12 mouse cellular contexts compared by ENCODE assay signal in genomic region chr1:168376330-168376729, GRCm38 (mm10). TPM values are rescaled to one million over a fixed set of nuclear protein-coding genes. Genes with fewer than 3 reads are reported as not detected.
DNase-seq lines count a peak whose midpoint lies in the region; ATAC-seq and TF ChIP-seq lines count a peak whose summit lies in the region.
"Had no signal": no experiment of that assay in that cellular context is flagged by ENCODE, and none has a peak within 500 bp of the region (broad histone marks: within the 10 kb centered on the region; RNA-seq: fewer than 3 reads in every experiment).

No protein-coding gene starts in this region.

- H3K9ac ChIP-seq in lung, postnatal 0 days (replicated peaks; ENCODE audit: low read depth): no peak overlapping the region
- H3K9ac ChIP-seq: embryonic facial prominence, embryonic 12.5 days; hindbrain, embryonic 15.5 days had no signal

- H3K36me3 ChIP-seq in lung, postnatal 0 days (ENCODE audit: insufficient read depth, low read length): no peaks in the 10 kb centered on the region
- H3K36me3 ChIP-seq: hindbrain, embryonic 15.5 days had no signal

- no peaks in the 10 kb centered on the region for H3K9me3 ChIP-seq in lung, postnatal 0 days (ENCODE audit: low read length)
- H3K9me3 ChIP-seq: embryonic facial prominence, embryonic 12.5 days; hindbrain, embryonic 15.5 days had no signal

- peaks cover 12% of the 10 kb centered on the region; the same call in 1 of the 2 replicates for H3K4me1 ChIP-seq in lung, postnatal 0 days (ENCODE audit: insufficient read depth, low read depth, low read length)

- H3K4me3 ChIP-seq in lung, postnatal 0 days (ENCODE audit: low read depth, low read length): no peak overlapping the region
- H3K4me3 ChIP-seq: embryonic facial prominence, embryonic 12.5 days; hindbrain, embryonic 15.5 days had no signal

- no peak for TF ChIP-seq EP300 in lung, postnatal 0 days (IDR thresholded peaks at IDR 0.05)

- no peak for ATAC-seq in lung, postnatal 0 days

- peak; percentile 33 for DNase-seq in heart, postnatal 4 days
- no peak for DNase-seq in heart, adult 8-10 months (ENCODE audit: low spot score)
- DNase-seq in lung, postnatal 0 days (ENCODE audit: low spot score): no peak
- DNase-seq in lung, postnatal 36 days: no peak
- DNase-seq in adrenal gland, postnatal 36 days: peak; percentile 50 to 60
- no peak for DNase-seq in frontal cortex, postnatal 10 days (ENCODE audit: low spot score in 2 of 2)
- DNase-seq in spleen, postnatal 36 days (ENCODE audit: low spot score in 2 of 2): no peak
- DNase-seq: cerebellum, adult 9-11 months; retina, postnatal 1 day; thymus, postnatal 25 days had no signal

- no peak overlapping the region for H3K4me2 ChIP-seq in lung, postnatal 0 days (replicated peaks; ENCODE audit: low read depth, low read length)
- H3K4me2 ChIP-seq: embryonic facial prominence, embryonic 12.5 days; hindbrain, embryonic 15.5 days had no signal

- peak; percentile 62 for TF ChIP-seq CTCF in lung, postnatal 0 days (IDR thresholded peaks at IDR 0.05)

- no peak overlapping the region for H3K27ac ChIP-seq in lung, postnatal 0 days (ENCODE audit: low read length)
- H3K27ac ChIP-seq: embryonic facial prominence, embryonic 12.5 days; hindbrain, embryonic 15.5 days had no signal

- no peaks in the 10 kb centered on the region for H3K27me3 ChIP-seq in lung, postnatal 0 days (replicated peaks; ENCODE audit: insufficient read depth, low read length)
- H3K27me3 ChIP-seq: embryonic facial prominence, embryonic 12.5 days; hindbrain, embryonic 15.5 days had no signal

- WGBS in lung, postnatal 0 days: 23% methylated on average over 3 of the region's 3 CpGs

RNA-seq across cellular contexts. Expression of gene Pbx1, which starts 55.7 kb away (rescaled TPM):
- total RNA-seq in heart, postnatal 4 days (2021): 100 to 1,000 TPM in 1 of 2 experiments, 10 to 100 TPM in 1; 90.6 to 101 TPM
- 10 to 100 TPM; 48.1 to 60.7 (median 56.2) TPM for total RNA-seq in heart, adult 8-10 months (2022)
- polyA plus RNA-seq in lung, postnatal 0 days (2015; fragmentation: Nextera tagmentation; extraction: Ambion mirVana): 23.9 and 32.5 TPM in 2 replicates
- total RNA-seq in adrenal gland, postnatal 36 days (2021): 100 to 1,000 TPM; 162 to 190 TPM

Comparison
In these comparisons a context has a peak if more than half of its experiments do, and no peak if none do; other contexts are left out.
1. DNase-seq: peak in heart, postnatal 4 days (single experiment) and adrenal gland, postnatal 36 days (2 of 2); none in heart, adult 8-10 months (single experiment), lung, postnatal 0 days (single experiment), lung, postnatal 36 days (single experiment), frontal cortex, postnatal 10 days (0 of 2) and spleen, postnatal 36 days (0 of 2).